Mouse (Mus musculus) CD4-positive, CD25-positive, alpha-beta regulatory T cell, adult 2 months (primary cell): ENCODE data around the gene Kat8.

ENCODE experiments used
- DNase-seq: peaks from one replicate; pipeline ENCODE4 v3.0.0-alpha.2; 2012; ENCODE audit warnings: low read depth, low spot score

Kat8 gene

GRCm38 (mm10) chr7:127931351-127932135 is 19.2 kb downstream of the Kat8 start:
- no peak for DNase-seq

- no peak for DNase-seq
These were observed 20.1 kb downstream of the Kat8 start for GRCm38 (mm10) chr7:127932273-127933031.

- DNase-seq, result no peak
These were observed 21.8 kb downstream of the Kat8 start for GRCm38 (mm10) chr7:127934075-127934474.

- DNase-seq, result peak; percentile 97
These were observed 22.9 kb downstream of the Kat8 start for GRCm38 (mm10) chr7:127935028-127935722.

- no peak for DNase-seq
These were observed 23.4 kb downstream of the Kat8 start for GRCm38 (mm10) chr7:127935748-127936159.

GRCm38 (mm10) chr7:127936216-127936884 is 24.0 kb downstream of the Kat8 start:
- no peak for DNase-seq

GRCm38 (mm10) chr7:127942097-127942496 is 29.8 kb downstream of the Kat8 start:
- peak; percentile 59 for DNase-seq

- DNase-seq, result no peak
These were observed 32.3 kb downstream of the Kat8 start for GRCm38 (mm10) chr7:127944614-127945013.

GRCm38 (mm10) chr7:127946470-127947023 is 34.2 kb downstream of the Kat8 start, which contains the start of gene Prss36:
Prss36 (minus strand) TSS chr7:127946725.
- no peak for DNase-seq

GRCm38 (mm10) chr7:127952864-127953581 is 40.7 kb downstream of the Kat8 start:
- peak; percentile 50 for DNase-seq

GRCm38 (mm10) chr7:127959364-127959763 is 47.0 kb downstream of the Kat8 start:
- DNase-seq, result no peak

- peak; percentile 38 for DNase-seq
These were observed 54.1 kb downstream of the Kat8 start for GRCm38 (mm10) chr7:127966371-127966918.

GRCm38 (mm10) chr7:127967004-127967921 is 54.9 kb downstream of the Kat8 start, which contains the start of gene Fus:
Fus (plus strand) TSS chr7:127967457.
- DNase-seq, result peak; percentile 96

- peak; percentile 74 for DNase-seq
These were observed 55.9 kb downstream of the Kat8 start for GRCm38 (mm10) chr7:127967922-127968828.

GRCm38 (mm10) chr7:127974413-127974930 is 62.2 kb downstream of the Kat8 start:
- DNase-seq, result no peak
